ENCODE assay signal across 25 mouse cellular contexts in genomic region chr9:61055392-61055791, GRCm38 (mm10).
A peak's percentile ranks its signal among the peaks of the same experiment; 100 is the strongest.
DNase-seq lines count a peak whose midpoint lies in the region; ATAC-seq and TF ChIP-seq lines count a peak whose summit lies in the region.
"Had no signal": no experiment of that assay in that cellular context is flagged by ENCODE, and none has a peak within 500 bp of the region (broad histone marks: within the 10 kb centered on the region; RNA-seq: fewer than 3 reads in every experiment).

No protein-coding gene starts in this region.

- H3K27me3 ChIP-seq in thymus, adult 2 months (ENCODE audit: control insufficient read depth, insufficient read depth, low read length) = no peaks in the 10 kb centered on the region
- H3K27me3 ChIP-seq in hindbrain, embryonic 14.5 days (ENCODE audit: control insufficient read depth, insufficient read depth, low read length) = peaks cover 6% of the 10 kb centered on the region; the same call in 1 of the 2 replicates
- H3K27me3 ChIP-seq: hindbrain, embryonic 15.5 days; liver, embryonic 15.5 days had no signal

- TF ChIP-seq POLR2A in thymus, adult 2 months (IDR thresholded peaks at IDR 0.05; ENCODE audit: control insufficient read depth, extremely low read depth, insufficient read depth, low read length, poor library complexity) = no peak; the same call in 1 of the 2 replicates

- no peak overlapping the region for H3K4me2 ChIP-seq in hindbrain, embryonic 14.5 days (replicated peaks)
- H3K4me2 ChIP-seq: heart, embryonic 11.5 days; hindbrain, embryonic 15.5 days; kidney, embryonic 15.5 days; limb, embryonic 12.5 days; liver, embryonic 15.5 days; lung, embryonic 14.5 days; midbrain, embryonic 15.5 days had no signal

- DNase-seq in thymus, adult 2 months = no peak
- no peak for DNase-seq in thymus, postnatal 25 days
- DNase-seq in induced T-regulatory cell, adult 2 months (ENCODE audit: low read depth) = peak; percentile 45
- DNase-seq in hindbrain, embryonic 14.5 days (ENCODE audit: low spot score) = no peak
- DNase-seq: adrenal gland, adult 2 months; adrenal gland, postnatal 36 days; cerebellum, adult 18-20 months; cerebellum, postnatal 10 days; gastrocnemius, postnatal 14 days; heart, postnatal 10 days; kidney, adult 18-20 months; kidney, postnatal 25 days; lung, embryonic 14.5 days; lung, postnatal 14 days; spleen, adult 18-20 months had no signal

- peak overlapping the region; percentile 2; the same call in 1 of the 2 replicates for H3K4me3 ChIP-seq in thymus, adult 2 months (ENCODE audit: control insufficient read depth, insufficient read depth, low read length)
- H3K4me3 ChIP-seq in hindbrain, embryonic 14.5 days (replicated peaks; ENCODE audit: low read length) = no peak overlapping the region
- H3K4me3 ChIP-seq: hindbrain, embryonic 15.5 days; kidney, embryonic 15.5 days; limb, embryonic 12.5 days; liver, embryonic 15.5 days; midbrain, embryonic 10.5 days; midbrain, embryonic 15.5 days had no signal

- 0 out of 2 replicates have a peak, but pooled peaks cover 5% of the 10 kb centered on the region for H3K9me3 ChIP-seq in hindbrain, embryonic 14.5 days (ENCODE audit: control insufficient read depth, low read length)
- H3K9me3 ChIP-seq: hindbrain, embryonic 15.5 days; kidney, embryonic 15.5 days; midbrain, embryonic 15.5 days had no signal

- H3K27ac ChIP-seq in thymus, adult 2 months (ENCODE audit: control insufficient read depth, insufficient read depth, low read length) = peak overlapping the region; percentile 94
- no peak overlapping the region for H3K27ac ChIP-seq in hindbrain, embryonic 14.5 days
- H3K27ac ChIP-seq: hindbrain, embryonic 15.5 days; kidney, embryonic 15.5 days; limb, embryonic 12.5 days; liver, embryonic 15.5 days; midbrain, embryonic 15.5 days had no signal

- ATAC-seq in CD4-positive, CD25-positive, alpha-beta regulatory T cell, adult 4 months = peak; percentile 30
- ATAC-seq in megakaryocyte, adult 5-6 weeks (ENCODE audit: poor library complexity, severe bottlenecking) = no peak
- no peak for ATAC-seq in hindbrain, embryonic 14.5 days (ENCODE audit: low FRiP score)
- ATAC-seq: forebrain, embryonic 14.5 days; midbrain, embryonic 15.5 days had no signal

- no peak for TF ChIP-seq CTCF in thymus, adult 2 months (IDR thresholded peaks at IDR 0.05; ENCODE audit: borderline replicate concordance, control insufficient read depth, extremely low read depth, insufficient read depth, low read length, poor library complexity)

- H3K9ac ChIP-seq in hindbrain, embryonic 14.5 days = no peak overlapping the region
- H3K9ac ChIP-seq: hindbrain, embryonic 15.5 days; kidney, embryonic 15.5 days; limb, embryonic 12.5 days; liver, embryonic 15.5 days; lung, embryonic 14.5 days; midbrain, embryonic 15.5 days had no signal

- WGBS in thymus, adult 2 months = 3% methylated on average over 3 of the region's 3 CpGs
- 86% methylated on average over 3 of the region's 3 CpGs for WGBS in hindbrain, embryonic 14.5 days

- H3K4me1 ChIP-seq in thymus, adult 2 months (replicated peaks; ENCODE audit: control insufficient read depth, insufficient read depth, low read length) = peaks cover 61% of the 10 kb centered on the region
- peaks cover 15% of the 10 kb centered on the region; the same call in 1 of the 2 replicates for H3K4me1 ChIP-seq in hindbrain, embryonic 14.5 days (replicated peaks; ENCODE audit: control insufficient read depth, insufficient read depth, low read length)

- no peaks in the 10 kb centered on the region for H3K36me3 ChIP-seq in thymus, adult 2 months (ENCODE audit: control insufficient read depth, insufficient read depth, low read length)
- H3K36me3 ChIP-seq in hindbrain, embryonic 14.5 days (replicated peaks; ENCODE audit: control insufficient read depth, insufficient read depth) = no peaks in the 10 kb centered on the region
- H3K36me3 ChIP-seq: hindbrain, embryonic 15.5 days; kidney, embryonic 15.5 days; limb, embryonic 12.5 days; liver, embryonic 15.5 days; midbrain, embryonic 10.5 days; midbrain, embryonic 15.5 days had no signal
